Mouse (Mus musculus) neural tube, embryonic 11.5 days (tissue): ENCODE measurements at regions not wholly inside any gene's neighbourhood (a gene's known extent, or its start where the extent isn't known, plus 50 kb on each side); places are given as distances from the start of the nearest gene placed in this dataset.

Experiments used
- ATAC-seq: fragments of 200-750 bp; cut with Nextera tagmentation; 2 replicates; pipeline ENCODE4 v1.8.0; 2017; ENCODE audit warnings: moderate number of reproducible peaks, mild to moderate bottlenecking, moderate TSS enrichment, moderate library complexity; ENCODE audit not compliant: insufficient read depth, low FRiP score, low TSS enrichment
- DNase-seq: peaks from one replicate; pipeline ENCODE4 v3.0.0-alpha.2; 2015; ENCODE audit warnings: low spot score
- H3K27ac ChIP-seq: fragments of 300-500 bp; sonication (generic); 2 replicates; pipeline ENCODE4 v1.5.1; 2014; ENCODE audit warnings: low read depth, mild to moderate bottlenecking, low read length
- H3K27me3 ChIP-seq: fragments of 300-500 bp; sonication (generic); 2 replicates; pipeline ENCODE4 v1.6.1; 2014; ENCODE audit warnings: mild to moderate bottlenecking, low read length, mixed read lengths; ENCODE audit not compliant: control insufficient read depth, insufficient read depth
- H3K36me3 ChIP-seq: fragments of 300-500 bp; sonication (generic); 2 replicates; pipeline ENCODE4 v1.6.1; 2014; ENCODE audit warnings: mild to moderate bottlenecking, low read length, moderate library complexity, mixed read lengths; ENCODE audit not compliant: control insufficient read depth, insufficient read depth
- H3K4me1 ChIP-seq: fragments of 300-500 bp; sonication (generic); 2 replicates; pipeline ENCODE4 v1.6.1; 2014; ENCODE audit warnings: low read length, mixed read lengths; ENCODE audit not compliant: control insufficient read depth, insufficient read depth
- H3K4me2 ChIP-seq: fragments of 300-500 bp; sonication (generic); 2 replicates; pipeline ENCODE4 v1.6.1; 2014; ENCODE audit warnings: low read depth, mild to moderate bottlenecking, moderate library complexity
- H3K4me3 ChIP-seq: fragments of 300-500 bp; sonication (generic); 2 replicates; pipeline ENCODE4 v1.5.1; 2014; ENCODE audit warnings: low read depth, low read length
- H3K9ac ChIP-seq: fragments of 300-500 bp; sonication (generic); 2 replicates; pipeline ENCODE4 v1.6.1; 2014; ENCODE audit warnings: mild to moderate bottlenecking, low read length
- H3K9me3 ChIP-seq: fragments of 300-500 bp; sonication (generic); 2 replicates; pipeline ENCODE4 v1.6.1; 2016; ENCODE audit warnings: low read length; ENCODE audit not compliant: control insufficient read depth
- WGBS: fragments of 180-500 bp; shearing (Covaris S2); extraction: QIAGEN DNeasy Blood & Tissue Kit; methylation state at CpG from one replicate; pipeline ENCODE4 v1.1.7; 2014; 5-methylcytosine and 5-hydroxymethylcytosine counted together

DNA sequence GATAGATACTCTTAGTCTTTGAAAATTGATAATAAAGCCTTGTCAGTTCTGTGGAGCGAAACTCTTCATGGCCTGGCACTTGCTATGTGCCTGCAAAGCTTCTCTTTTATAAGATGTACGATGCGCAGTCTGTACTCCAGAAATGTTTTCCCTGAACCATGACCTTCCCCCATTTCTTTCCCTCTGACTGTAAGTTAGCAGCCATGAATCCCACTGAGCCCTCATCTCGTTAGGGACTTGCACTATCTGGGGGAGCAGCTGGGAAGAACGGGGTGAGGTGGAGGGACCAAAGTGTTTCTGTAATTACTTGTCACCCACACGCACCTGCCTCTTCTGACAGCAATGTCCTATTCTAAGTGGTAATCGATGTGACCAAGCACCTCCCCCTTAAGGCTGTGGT, 932.1 kb downstream of the Synb start:
- 58% methylated on average over 7 of the region's 7 CpGs for WGBS
- Histone ChIP-seq H3K27me3 (no peaks in the 10 kb centered on the region), H3K4me2 (no peak overlapping the region), H3K4me3 (no peak overlapping the region), H3K9ac (no peak overlapping the region), H3K27ac (peak overlapping the region; percentile 23; the same call in 1 of the 2 replicates), H3K9me3 (no peaks in the 10 kb centered on the region), H3K4me1 (no peaks in the 10 kb centered on the region), H3K36me3 (no peaks in the 10 kb centered on the region)
- DNase-seq = peak; percentile 45
- ATAC-seq = no peak; the same call in 1 of the 2 replicates

DNA sequence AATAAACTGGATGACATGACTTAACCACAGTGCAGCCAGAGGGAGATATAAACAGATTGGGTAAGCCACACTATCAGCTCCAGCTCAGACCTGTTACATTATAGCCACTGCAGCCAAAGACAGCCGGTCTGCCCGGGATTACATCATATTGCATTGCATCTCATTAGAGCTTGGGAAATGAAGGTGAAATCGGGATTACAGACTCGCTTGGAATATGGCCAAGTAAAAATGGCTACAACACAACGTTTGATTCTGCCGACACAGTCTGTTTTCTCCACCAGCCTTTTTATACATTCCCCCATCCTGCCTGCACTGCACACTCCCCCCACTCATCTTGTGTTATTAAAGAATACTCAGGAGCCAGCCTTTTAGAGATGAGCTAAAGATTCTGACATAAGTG, 932.6 kb downstream of the Synb start:
- no peak for ATAC-seq
- WGBS = 77% methylated on average over 6 of the region's 6 CpGs
- Histone ChIP-seq H3K4me3 (no peak overlapping the region), H3K36me3 (no peaks in the 10 kb centered on the region), H3K4me1 (no peaks in the 10 kb centered on the region), H3K9me3 (no peaks in the 10 kb centered on the region), H3K4me2 (no peak overlapping the region), H3K27me3 (no peaks in the 10 kb centered on the region), H3K9ac (no peak overlapping the region), H3K27ac (peak overlapping the region; percentile 23; the same call in 1 of the 2 replicates)
- no peak for DNase-seq

GRCm38 (mm10) chr14:68356396-68356795, 937.7 kb downstream of the Synb start:
- H3K27me3 ChIP-seq = no peaks in the 10 kb centered on the region
- no peak overlapping the region for H3K4me2 ChIP-seq
- ATAC-seq = no peak
- no peak for DNase-seq
- H3K9ac ChIP-seq = no peak overlapping the region
- H3K27ac ChIP-seq = peak overlapping the region; percentile 60
- H3K9me3 ChIP-seq = no peaks in the 10 kb centered on the region
- H3K4me1 ChIP-seq = no peaks in the 10 kb centered on the region
- H3K4me3 ChIP-seq = no peak overlapping the region
- no peaks in the 10 kb centered on the region for H3K36me3 ChIP-seq
- WGBS = 85% methylated on average over 7 of the region's 7 CpGs

- Histone ChIP-seq H3K27ac (peak overlapping the region; percentile 31; the same call in 1 of the 2 replicates), H3K9me3 (no peaks in the 10 kb centered on the region), H3K4me3 (no peak overlapping the region), H3K4me1 (no peaks in the 10 kb centered on the region), H3K36me3 (no peaks in the 10 kb centered on the region), H3K9ac (no peak overlapping the region), H3K27me3 (no peaks in the 10 kb centered on the region), H3K4me2 (no peak overlapping the region)
- peak; percentile 34 for DNase-seq
- peak; percentile 67 for ATAC-seq
- WGBS = 59% methylated on average over 8 of the region's 8 CpGs
Observed at GRCm38 (mm10) chr14:68355462-68355905, 938.6 kb downstream of the Synb start.

- Histone ChIP-seq H3K9ac (no peak overlapping the region), H3K4me3 (no peak overlapping the region), H3K9me3 (no peaks in the 10 kb centered on the region), H3K4me1 (no peaks in the 10 kb centered on the region), H3K4me2 (no peak overlapping the region), H3K27me3 (no peaks in the 10 kb centered on the region), H3K27ac (no peak overlapping the region), H3K36me3 (no peaks in the 10 kb centered on the region)
- 82% methylated on average over 4 of the region's 4 CpGs for WGBS
- no peak for ATAC-seq
- DNase-seq = no peak
Observed at GRCm38 (mm10) chr14:68345527-68345926, 948.6 kb downstream of the Synb start.

DNA sequence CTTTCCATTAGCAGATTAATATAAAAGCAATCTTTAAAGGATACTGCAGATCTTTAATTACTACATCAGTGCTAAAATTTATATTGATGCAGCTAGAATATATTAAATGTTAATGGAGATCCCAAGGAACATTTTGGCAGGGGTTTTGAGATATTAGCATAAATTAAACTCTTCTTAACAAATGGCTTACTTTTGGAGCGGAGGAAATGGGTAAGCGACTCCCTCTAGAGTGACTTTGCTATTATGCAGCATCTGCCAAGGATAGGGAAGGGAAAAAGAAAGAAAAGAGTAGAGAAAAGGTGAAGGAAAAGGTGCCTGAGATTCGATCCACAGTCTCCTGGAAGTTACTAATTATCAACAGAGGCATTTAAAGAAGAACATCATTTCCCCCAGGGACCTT, 949.4 kb downstream of the Synb start:
- no peak overlapping the region for H3K9ac ChIP-seq
- no peak overlapping the region for H3K27ac ChIP-seq
- no peak overlapping the region for H3K4me2 ChIP-seq
- DNase-seq = no peak
- no peaks in the 10 kb centered on the region for H3K9me3 ChIP-seq
- no peak for ATAC-seq
- H3K4me1 ChIP-seq = no peaks in the 10 kb centered on the region
- H3K36me3 ChIP-seq = no peaks in the 10 kb centered on the region
- no peaks in the 10 kb centered on the region for H3K27me3 ChIP-seq
- H3K4me3 ChIP-seq = no peak overlapping the region
- 71% methylated on average over 3 of the region's 3 CpGs for WGBS

DNA sequence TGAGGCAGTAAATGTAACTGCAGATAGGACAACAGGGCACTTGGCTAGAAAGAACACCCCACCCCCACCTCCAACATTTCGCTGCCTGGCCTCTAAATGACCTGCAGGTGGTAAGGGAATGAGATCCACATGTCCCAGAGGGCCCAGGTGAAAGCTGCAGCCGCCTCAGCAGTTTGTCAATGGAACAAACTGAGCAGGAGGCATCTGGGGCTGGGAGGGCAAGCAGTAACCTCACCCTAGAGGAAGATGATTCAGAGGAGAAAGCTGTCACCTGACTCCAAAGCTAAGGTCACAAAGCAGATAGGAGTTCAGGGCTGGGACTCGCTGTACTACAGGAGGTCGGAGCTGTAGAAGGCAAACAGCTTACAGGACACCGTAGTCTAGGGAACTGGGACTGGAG, 955.7 kb downstream of the Synb start:
- no peaks in the 10 kb centered on the region for H3K9me3 ChIP-seq
- no peak overlapping the region for H3K27ac ChIP-seq
- 0 out of 2 replicates have a peak, but pooled peaks cover 3% of the 10 kb centered on the region for H3K4me1 ChIP-seq
- H3K36me3 ChIP-seq = no peaks in the 10 kb centered on the region
- H3K4me3 ChIP-seq = no peak overlapping the region
- peak; percentile 19 for DNase-seq
- no peak for ATAC-seq
- no peaks in the 10 kb centered on the region for H3K27me3 ChIP-seq
- no peak overlapping the region for H3K4me2 ChIP-seq
- WGBS = 42% methylated on average over 5 of the region's 5 CpGs
- no peak overlapping the region for H3K9ac ChIP-seq

DNA sequence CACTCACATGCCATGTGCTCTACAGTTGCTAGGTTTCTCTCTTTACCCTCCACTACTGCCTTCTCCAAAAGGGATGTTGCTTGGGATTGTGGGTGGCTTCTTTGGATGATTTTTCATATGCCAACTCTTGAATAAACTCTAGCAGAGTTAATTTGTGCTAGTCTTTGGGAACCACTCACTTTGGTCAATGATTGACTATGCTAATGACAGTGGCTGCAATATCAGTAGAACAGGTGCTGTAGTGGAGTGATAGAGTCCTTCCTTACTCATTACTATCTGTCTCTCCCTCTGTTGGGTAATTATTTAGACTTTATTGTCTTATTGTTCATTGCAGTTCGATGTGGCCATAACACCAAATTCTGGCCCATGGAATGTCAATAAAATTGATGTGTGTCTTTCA, 969.0 kb downstream of the Synb start:
- no peak overlapping the region for H3K4me2 ChIP-seq
- H3K9ac ChIP-seq = no peak overlapping the region
- ATAC-seq (no peak), DNase-seq (no peak)
- H3K27ac ChIP-seq = no peak overlapping the region
- 88% methylated on average over 1 of the region's 1 CpGs for WGBS
- H3K4me3 ChIP-seq = no peak overlapping the region
- no peaks in the 10 kb centered on the region for H3K36me3 ChIP-seq
- H3K27me3 ChIP-seq = no peaks in the 10 kb centered on the region
- H3K9me3 ChIP-seq = no peaks in the 10 kb centered on the region
- H3K4me1 ChIP-seq = no peaks in the 10 kb centered on the region

GRCm38 (mm10) chr14:68323008-68323407, 971.1 kb downstream of the Synb start:
- ATAC-seq (no peak), DNase-seq (no peak)
- Histone ChIP-seq H3K4me1 (no peaks in the 10 kb centered on the region), H3K27ac (no peak overlapping the region), H3K36me3 (no peaks in the 10 kb centered on the region), H3K27me3 (no peaks in the 10 kb centered on the region), H3K4me3 (no peak overlapping the region), H3K4me2 (no peak overlapping the region), H3K9ac (no peak overlapping the region), H3K9me3 (no peaks in the 10 kb centered on the region)
- 55% methylated on average over 6 of the region's 6 CpGs for WGBS
